Mouse (Mus musculus) brain, adult 10 weeks (tissue): ENCODE data around the gene Gm4565. TPM values are rescaled to one million over a fixed set of nuclear protein-coding genes. Genes with fewer than 3 reads are reported as not detected.

Experiments
- polyA plus RNA-seq: library from polyadenylated mRNA; stranded (reverse); fragments of 350-450 nt; fragmentation: Illumina TruSeq; extraction: RNeasy Lipid Tissue Mini Kit (QIAGEN cat#74804); gene quantifications from one replicate; pipeline ENCODE4 v1.2.3, GENCODE M21; 2015; ENCODE audit warnings: low read depth, low replicate concordance

Gm4565 gene
- not detected for polyA plus RNA-seq

GRCm38 (mm10) chr7:22588027-22588426 lies at the start of gene Gm4565:
Gm4565 (minus strand) TSS chr7:22588127.

GRCm38 (mm10) chr7:22565243-22565642 lies 22.7 kb downstream of the Gm4565 start, which contains the start of gene Gm4201:
Gm4201 (minus strand) TSS chr7:22565343.

DNA sequence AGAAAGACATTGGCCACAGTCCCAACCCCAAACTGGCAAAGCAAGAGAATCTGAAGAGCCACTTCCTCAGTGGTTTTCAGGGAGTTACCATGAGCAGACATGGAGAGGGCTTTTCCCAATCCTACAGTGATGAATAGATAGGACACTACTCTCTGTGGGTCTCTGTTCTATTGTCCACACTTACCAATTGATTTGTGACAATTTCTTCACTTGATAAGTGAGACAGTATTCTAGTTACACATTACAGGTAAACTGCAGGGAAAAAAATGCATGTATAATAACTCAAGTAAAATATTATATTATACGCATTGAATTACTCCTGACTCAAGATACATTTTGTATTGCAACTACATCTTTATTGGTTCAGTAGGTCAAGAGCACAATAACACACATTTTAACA lies 53.1 kb downstream of the Gm4565 start, which contains the start of gene Gm8677:
Gene Gm8677 (minus strand): TSS at position 101 of the 400 bp plus-strand sequence.

Other genes starting within 250 kb of the Gm4565 start
- not detected for gene Gm8660, start 217.1 kb downstream of the Gm4565 start, polyA plus RNA-seq
- gene Vmn1r148, start 174.5 kb downstream of the Gm4565 start, polyA plus RNA-seq = not detected
- gene Vmn1r149, start 149.9 kb downstream of the Gm4565 start, polyA plus RNA-seq = not detected
- gene Gm10665, start 124.1 kb downstream of the Gm4565 start, polyA plus RNA-seq = not detected
- gene Vmn1r151, start 88.4 kb downstream of the Gm4565 start, polyA plus RNA-seq = not detected
- not detected for gene Vmn1r152, start 65.2 kb downstream of the Gm4565 start, polyA plus RNA-seq
- not detected for gene Gm8677, start 53.2 kb downstream of the Gm4565 start, polyA plus RNA-seq
- not detected for gene Gm4201, start 22.8 kb downstream of the Gm4565 start, polyA plus RNA-seq
- not detected for gene Vmn1r155, start 69.9 kb upstream of the Gm4565 start, polyA plus RNA-seq
- gene Gm8693, start 104.2 kb upstream of the Gm4565 start, polyA plus RNA-seq = not detected
- gene Gm4567, start 131.6 kb upstream of the Gm4565 start, polyA plus RNA-seq = not detected
- not detected for gene Vmn1r157, start 173.6 kb upstream of the Gm4565 start, polyA plus RNA-seq
- not detected for gene Vmn1r158, start 202.7 kb upstream of the Gm4565 start, polyA plus RNA-seq